Comparison of ENCODE assay signal across 9 mouse cellular contexts in genomic region chr17:7443822-7444221, GRCm38 (mm10). TPM values are rescaled to one million over a fixed set of nuclear protein-coding genes. Genes with fewer than 3 reads are reported as not detected.
DNase-seq lines count a peak whose midpoint lies in the region; ATAC-seq and TF ChIP-seq lines count a peak whose summit lies in the region.
"Had no signal": no experiment of that assay in that cellular context is flagged by ENCODE, and none has a peak within 500 bp of the region (broad histone marks: within the 10 kb centered on the region; RNA-seq: fewer than 3 reads in every experiment).

No protein-coding gene starts in this region.

- no peak for ATAC-seq in intestine, postnatal 0 days
- ATAC-seq in intestine, embryonic 15.5 days, result no peak
- ATAC-seq in liver, embryonic 11.5 days (replicated peaks; ENCODE audit: low FRiP score), result no peak
- no peak for ATAC-seq in megakaryocyte progenitor cell, adult 5-6 weeks (replicated peaks; ENCODE audit: poor library complexity)

- TF ChIP-seq CTCF in intestine, postnatal 0 days (IDR thresholded peaks at IDR 0.05; ENCODE audit: low read depth), result peak; percentile 70

- H3K27ac ChIP-seq in intestine, postnatal 0 days (ENCODE audit: low read depth, low read length), result no peak overlapping the region
- H3K27ac ChIP-seq in intestine, embryonic 15.5 days, result no peak overlapping the region
- H3K27ac ChIP-seq in liver, embryonic 11.5 days (ENCODE audit: low read depth, low read length), result no peak overlapping the region

- no peak overlapping the region for H3K4me2 ChIP-seq in intestine, postnatal 0 days (replicated peaks; ENCODE audit: low read depth)
- no peak overlapping the region for H3K4me2 ChIP-seq in intestine, embryonic 15.5 days (replicated peaks)
- no peak overlapping the region for H3K4me2 ChIP-seq in liver, embryonic 11.5 days

- peak; percentile 42 for DNase-seq in Muller cell, postnatal 12 days (ENCODE audit: inconsistent ontology term)
- peak; percentile 82 to 88 for DNase-seq in cerebellum, postnatal 10 days
- DNase-seq in hindlimb bud, embryonic 11.5 days (ENCODE audit: extremely low spot score, low read depth, low spot score), result peak; percentile 47
- DNase-seq in liver, embryonic 11.5 days (ENCODE audit: low spot score), result peak; percentile 36
- peak; percentile 88 for DNase-seq in right cerebral cortex, postnatal 4 days

- H3K4me3 ChIP-seq in intestine, postnatal 0 days (ENCODE audit: low read depth, low read length), result no peak overlapping the region
- H3K4me3 ChIP-seq in intestine, embryonic 15.5 days (replicated peaks), result no peak overlapping the region
- H3K4me3 ChIP-seq in liver, embryonic 11.5 days (ENCODE audit: low read depth, low read length), result no peak overlapping the region
- H3K4me3 ChIP-seq: myocyte had no signal

- no peaks in the 10 kb centered on the region for H3K36me3 ChIP-seq in intestine, postnatal 0 days (ENCODE audit: control insufficient read depth, insufficient read depth)
- H3K36me3 ChIP-seq in intestine, embryonic 15.5 days, result no peaks in the 10 kb centered on the region
- H3K36me3 ChIP-seq in liver, embryonic 11.5 days (ENCODE audit: control insufficient read depth, insufficient read depth, low read length), result no peaks in the 10 kb centered on the region

- no peaks in the 10 kb centered on the region for H3K9me3 ChIP-seq in intestine, postnatal 0 days (ENCODE audit: control insufficient read depth)
- no peaks in the 10 kb centered on the region for H3K9me3 ChIP-seq in intestine, embryonic 15.5 days
- no peaks in the 10 kb centered on the region for H3K9me3 ChIP-seq in liver, embryonic 11.5 days (ENCODE audit: control insufficient read depth, low read length)

- WGBS in intestine, postnatal 0 days, result 63% methylated on average over 1 of the region's 1 CpGs
- WGBS in intestine, embryonic 15.5 days, result 68% methylated on average over 1 of the region's 1 CpGs
- WGBS in liver, embryonic 11.5 days, result 76% methylated on average over 1 of the region's 1 CpGs

- no peak overlapping the region for H3K9ac ChIP-seq in intestine, postnatal 0 days (ENCODE audit: low read depth, low read length)
- no peak overlapping the region for H3K9ac ChIP-seq in intestine, embryonic 15.5 days
- H3K9ac ChIP-seq in liver, embryonic 11.5 days (ENCODE audit: low read depth, low read length), result no peak overlapping the region

- H3K27me3 ChIP-seq in intestine, postnatal 0 days (replicated peaks; ENCODE audit: control insufficient read depth, insufficient read depth, low read length), result no peaks in the 10 kb centered on the region
- no peaks in the 10 kb centered on the region for H3K27me3 ChIP-seq in intestine, embryonic 15.5 days (replicated peaks)
- H3K27me3 ChIP-seq in liver, embryonic 11.5 days (replicated peaks; ENCODE audit: control insufficient read depth, insufficient read depth, low read length), result no peaks in the 10 kb centered on the region

- H3K4me1 ChIP-seq in intestine, postnatal 0 days (replicated peaks; ENCODE audit: control insufficient read depth, insufficient read depth, low read length), result no peaks in the 10 kb centered on the region
- H3K4me1 ChIP-seq in intestine, embryonic 15.5 days (replicated peaks), result no peaks in the 10 kb centered on the region
- no peaks in the 10 kb centered on the region for H3K4me1 ChIP-seq in liver, embryonic 11.5 days (replicated peaks; ENCODE audit: control insufficient read depth, insufficient read depth, low read length)

RNA-seq across cellular contexts. Expression of gene Unc93a2, which starts 58.6 kb away (rescaled TPM):
- 0.25 and 0.37 TPM in 2 replicates for polyA plus RNA-seq in intestine, postnatal 0 days (2015; fragmentation: Nextera tagmentation; extraction: Ambion mirVana)
- not detected in 2 replicates for polyA plus RNA-seq in intestine, embryonic 15.5 days (2015; fragmentation: Nextera tagmentation; extraction: Ambion mirVana)
- not detected in 2 replicates for polyA plus RNA-seq in liver, embryonic 11.5 days (2014; fragmentation: Nextera tagmentation; extraction: Ambion mirVana)
- total RNA-seq in megakaryocyte progenitor cell, adult 5-6 weeks (2015), result 0.64 TPM in 1 of 2 replicates, not detected in the other
- not detected in 2 replicates for total RNA-seq in megakaryocyte progenitor cell, adult 5-6 weeks (2017)
- polyA plus RNA-seq: myocyte had no signal

Comparison
In these comparisons a context has a peak if more than half of its experiments do, and no peak if none do; other contexts are left out.
1. DNase-seq: peak in every context shown above with its lines; median percentile 88 in right cerebral cortex, postnatal 4 days; 85 in cerebellum, postnatal 10 days; 47 in hindlimb bud, embryonic 11.5 days; 42 in Muller cell, postnatal 12 days; 36 in liver, embryonic 11.5 days.